Mouse (Mus musculus) CH12.LX (cell line): ENCODE results near the gene Rps11. TPM values are rescaled to one million over a fixed set of nuclear protein-coding genes. Genes with fewer than 3 reads are reported as not detected.
A peak's percentile ranks its signal among the peaks of the same experiment; 100 is the strongest.

Experiments
- DNase-seq: peaks from one replicate; pipeline ENCODE4 v3.0.0-alpha.2; 2013; ENCODE audit errors: extremely low read depth
- H3K27ac ChIP-seq: 2 replicates; pipeline ENCODE4 v1.5.1; 2012; ENCODE audit warnings: low read depth, mild to moderate bottlenecking, control low read depth, moderate library complexity; ENCODE audit not compliant: insufficient read depth
- H3K27me3 ChIP-seq: replicated peaks from 2 replicates; pipeline ENCODE3; 2012; ENCODE audit warnings: inconsistent platforms
- H3K36me3 ChIP-seq, 2 experiments: replicated peaks in 1 of 2; 2 replicates each; pipeline versions ENCODE3 to v1.6.1; 2012; ENCODE audit warnings: inconsistent platforms in 1 of 2, low read length in 1 of 2, mild to moderate bottlenecking in 1 of 2, mixed read lengths in 1 of 2, moderate library complexity in 1 of 2; ENCODE audit not compliant: control insufficient read depth in 1 of 2, insufficient read depth in 1 of 2
- H3K4me1 ChIP-seq, 2 experiments: 2 replicates each; pipeline ENCODE4 v1.6.1; 2012; ENCODE audit warnings: inconsistent platforms in 1 of 2, moderate library complexity in 1 of 2; ENCODE audit not compliant: insufficient read depth in 2 of 2, control insufficient read depth in 1 of 2
- H3K4me2 ChIP-seq: 2 replicates; pipeline ENCODE4 v1.6.1; 2012; ENCODE audit warnings: low read depth, mild to moderate bottlenecking, control low read depth; ENCODE audit not compliant: poor library complexity, insufficient read depth, severe bottlenecking
- H3K4me3 ChIP-seq, 3 experiments: fragments of 150-350 bp in 1 of 3; sonication (generic) in 1 of 3; replicated peaks in 1 of 3; 2 replicates each; pipeline versions ENCODE3 to v1.5.1; 2011 to 2012; ENCODE audit warnings: low read depth in 2 of 3, low read length in 2 of 3, mild to moderate bottlenecking in 2 of 3, moderate library complexity in 2 of 3, control low read depth in 1 of 3, improper control_type of control experiment in 1 of 3, inconsistent platforms in 1 of 3, mixed read lengths in 1 of 3; ENCODE audit not compliant: poor library complexity in 1 of 3
- H3K79me2 ChIP-seq: replicated peaks from 2 replicates; pipeline ENCODE4 v1.6.1; 2012; ENCODE audit warnings: mild to moderate bottlenecking, moderate library complexity; ENCODE audit not compliant: control insufficient read depth, poor library complexity, insufficient read depth, severe bottlenecking; ENCODE audit errors: extremely low read depth
- H3K9ac ChIP-seq: 2 replicates; pipeline ENCODE4 v1.6.1; 2012; ENCODE audit warnings: low read depth, mild to moderate bottlenecking, control low read depth, moderate library complexity; ENCODE audit not compliant: insufficient read depth
- H3K9me3 ChIP-seq: replicated peaks from 2 replicates; pipeline ENCODE3; 2012; ENCODE audit warnings: low read length, inconsistent platforms, mixed read lengths
- BHLHE40 ChIP-seq: IDR thresholded peaks from 2 replicates; pipeline ENCODE4 v1.6.1; 2011; ENCODE audit warnings: mild to moderate bottlenecking, low read depth, low read length, improper control_type of control experiment
- CTCF ChIP-seq, 2 experiments: IDR thresholded peaks in 1 of 2; conservative IDR thresholded peaks in 1 of 2; 2 replicates each; pipeline ENCODE4 v1.5.1; 2011 to 2012; ENCODE audit warnings: low read depth in 2 of 2, low read length in 2 of 2, improper control_type of control experiment in 1 of 2, inconsistent platforms in 1 of 2, mild to moderate bottlenecking in 1 of 2, moderate library complexity in 1 of 2
- E2F4 ChIP-seq: IDR thresholded peaks from 2 replicates; pipeline ENCODE4 v1.6.1; 2011; ENCODE audit warnings: low read depth, low read length, improper control_type of control experiment; ENCODE audit not compliant: insufficient replicate concordance
- ELF1 ChIP-seq: IDR thresholded peaks from 2 replicates; pipeline ENCODE4 v1.6.1; 2014; ENCODE audit warnings: low read depth, mild to moderate bottlenecking, inconsistent platforms, low read length, improper control_type of control experiment
- EP300 ChIP-seq: IDR thresholded peaks from 2 replicates; pipeline ENCODE4 v1.6.1; 2011; ENCODE audit warnings: low read length, improper control_type of control experiment
- ETS1 ChIP-seq: conservative IDR thresholded peaks from 2 replicates; pipeline ENCODE4 v1.6.1; 2012; ENCODE audit warnings: low read depth, mild to moderate bottlenecking, inconsistent platforms, low read length, improper control_type of control experiment, moderate library complexity
- JUND ChIP-seq: conservative IDR thresholded peaks from 2 replicates; pipeline ENCODE4 v1.6.1; 2011; ENCODE audit warnings: low read depth, low read length, improper control_type of control experiment
- KAT2A ChIP-seq: IDR thresholded peaks from 2 replicates; pipeline ENCODE4 v1.6.1; 2012; ENCODE audit warnings: low read length, improper control_type of control experiment, inconsistent platforms; ENCODE audit not compliant: insufficient replicate concordance
- MAX ChIP-seq: IDR thresholded peaks from 2 replicates; pipeline ENCODE4 v1.6.1; 2011; ENCODE audit warnings: low read length, improper control_type of control experiment
- MYC ChIP-seq: IDR thresholded peaks from 2 replicates; pipeline ENCODE4 v1.6.1; 2011; ENCODE audit warnings: low read depth, mild to moderate bottlenecking, improper control_type of control experiment, low read length
- NRF1 ChIP-seq: IDR thresholded peaks from 2 replicates; pipeline ENCODE4 v1.6.1; 2014; ENCODE audit warnings: low read depth, mild to moderate bottlenecking, inconsistent platforms, low read length, improper control_type of control experiment, moderate library complexity
- RAD21 ChIP-seq: IDR thresholded peaks from 2 replicates; pipeline ENCODE4 v1.6.1; 2011; ENCODE audit warnings: low read depth, mild to moderate bottlenecking, low read length, improper control_type of control experiment, moderate library complexity
- TBP ChIP-seq: conservative IDR thresholded peaks from 2 replicates; pipeline ENCODE4 v1.6.1; 2011; ENCODE audit warnings: low read depth, low read length, improper control_type of control experiment
- UBTF ChIP-seq: IDR thresholded peaks from 2 replicates; pipeline ENCODE4 v1.6.1; 2012; ENCODE audit warnings: low read depth, mild to moderate bottlenecking, inconsistent platforms, low read length, improper control_type of control experiment, moderate library complexity
- USF1 ChIP-seq: IDR thresholded peaks from 2 replicates; pipeline ENCODE4 v1.6.1; 2014; ENCODE audit warnings: low read depth, mild to moderate bottlenecking, inconsistent platforms, low read length, improper control_type of control experiment
- ZC3H11A ChIP-seq: IDR thresholded peaks from 2 replicates; pipeline ENCODE4 v1.6.1; 2012; ENCODE audit warnings: low read depth, mild to moderate bottlenecking, inconsistent platforms, low read length, improper control_type of control experiment
- ZKSCAN1 ChIP-seq: IDR thresholded peaks from 2 replicates; pipeline ENCODE4 v1.6.1; 2012; ENCODE audit warnings: low read depth, inconsistent platforms, low read length, improper control_type of control experiment, borderline replicate concordance
- ZMIZ1 ChIP-seq: IDR thresholded peaks from 2 replicates; pipeline ENCODE4 v1.6.1; 2012; ENCODE audit warnings: low read depth, mild to moderate bottlenecking, inconsistent platforms, low read length, improper control_type of control experiment
- dilution Hi-C: fragments of 300-500 bp; cut with MboI; formaldehyde crosslinking; loops from 2 replicates; pipeline ENCODE4 v1.14.3; 2020; ENCODE audit warnings: low sequenced_read_pairs; ENCODE audit not compliant: extremely low pct_unique_long_range_greater_than_20kb, extremely low pct_ligation_motif_present
- in situ Hi-C: fragments of 300-500 bp; cut with MboI; formaldehyde crosslinking; loops from 3 replicates; pipeline ENCODE4 v1.14.3; 2019; ENCODE audit warnings: low sequenced_read_pairs, low pct_ligation_motif_present, low pct_unique_long_range_greater_than_20kb, mixed read lengths
- polyA plus RNA-seq: library from polyadenylated mRNA; unstranded; fragments of >175 nt; gene quantifications from 2 replicates; pipeline ENCODE4 v1.2.1, GENCODE M21; 2012; ENCODE audit warnings: low read depth; ENCODE audit not compliant: insufficient read length
- total RNA-seq, 2 experiments: library from RNA; depleted of rRNA; stranded (reverse); fragments of 300-350 nt in 1 of 2; fragments of >200 nt in 1 of 2; gene quantifications; 2 replicates each; pipeline ENCODE4 v1.2.3; 2012 to 2014

Gene Rps11
- total and polyA plus RNA-seq, 3 experiments, result 898 to 1,839 (median 1,699) TPM

DNA sequence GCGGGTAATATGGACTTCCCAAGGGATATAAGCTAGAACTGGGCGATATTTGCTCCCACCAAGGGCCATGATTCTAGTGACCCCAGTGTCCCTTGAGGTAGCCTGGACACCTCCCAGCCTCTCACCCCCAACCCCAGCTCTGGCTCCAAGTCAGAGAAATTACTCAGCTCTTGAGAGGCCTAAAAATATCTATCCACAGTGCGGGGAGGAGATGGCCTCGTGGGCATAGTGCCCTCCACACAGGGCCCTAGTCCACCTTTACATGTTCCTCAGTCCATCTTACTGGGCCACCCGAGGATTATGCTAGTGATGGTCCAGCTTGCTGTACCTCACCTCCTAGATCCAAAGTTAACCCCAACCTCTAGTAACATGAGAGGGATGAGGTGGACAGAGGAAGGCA, 40.6 kb upstream of the Rps11 start:
- dilution Hi-C loops, result no loop called here

DNA sequence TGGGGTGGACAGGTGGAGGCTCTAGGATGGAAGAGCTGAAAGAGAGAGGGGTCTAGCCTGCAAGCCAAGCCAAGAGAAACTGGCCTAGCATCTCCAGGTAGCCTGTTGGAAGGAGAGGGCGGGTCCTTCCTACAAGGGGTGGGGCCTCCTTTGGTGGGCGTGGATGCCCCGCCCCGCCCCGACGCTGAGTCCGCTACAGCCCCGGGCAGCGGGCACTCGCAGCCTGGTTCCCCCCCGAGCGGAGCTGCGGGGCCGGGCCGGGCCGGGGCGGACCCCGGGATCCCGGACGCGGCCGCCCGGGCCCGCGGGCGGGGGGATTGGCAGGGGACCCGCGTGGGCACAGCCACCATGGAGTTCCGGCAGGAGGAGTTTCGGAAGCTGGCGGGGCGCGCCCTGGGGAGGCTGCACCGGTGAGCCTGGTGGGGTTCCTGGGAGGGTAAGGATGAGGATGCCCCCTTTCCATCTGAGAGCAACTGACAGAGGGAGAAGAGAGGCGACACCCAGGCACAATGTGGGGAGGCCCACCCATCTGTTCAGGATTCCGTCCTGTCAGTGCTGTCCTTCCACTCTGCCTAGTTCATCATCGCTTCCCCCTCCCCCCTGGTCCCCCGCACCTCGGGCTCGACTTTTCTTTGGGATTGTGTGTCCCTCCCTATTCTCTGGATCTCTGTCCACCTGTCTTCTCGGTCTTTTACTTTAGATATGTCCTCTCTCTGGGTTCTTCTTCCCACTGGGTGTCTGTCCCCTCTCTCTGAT, 39.7 kb upstream of the Rps11 start, which contains the start of gene Slc17a7:
Slc17a7 (plus strand) TSS at position 215 of the 756 bp plus-strand sequence.
- peaks cover 60% of the 10 kb centered on the region for H3K27me3 ChIP-seq
- peaks cover 7% of the 10 kb centered on the region for H3K9me3 ChIP-seq
- no peak for TF ChIP-seq ELF1
- no peak for TF ChIP-seq UBTF
- no peak for TF ChIP-seq RAD21
- no peak for TF ChIP-seq TBP
- TF ChIP-seq KAT2A, result no peak
- no peak for TF ChIP-seq EP300
- no peak for TF ChIP-seq ZC3H11A
- TF ChIP-seq MAX, result no peak
- TF ChIP-seq, all 38 proteins: peak for 0
- dilution Hi-C loops, result no loop called here
- Histone ChIP-seq H3K36me3 (peaks cover 0 to 22% of the 10 kb centered on the region in 2 experiments), H3K9ac (no peak within 1 kb of the TSS), H3K79me2 (no peaks in the 10 kb centered on the region), H3K4me2 (peak within 1 kb of the TSS; percentile 47; the same call in 1 of the 2 replicates), H3K4me3 (no peak within 1 kb of the TSS), H3K27ac (no peak within 1 kb of the TSS), H3K4me1 (peaks cover 0 to 11% of the 10 kb centered on the region in 2 experiments; a peak in 3 of 4 replicates)
- in situ Hi-C loops, result loop anchor here (10.0 kb wide), 1 partner anchor 141 kb away; no protein-coding TSS in a partner anchor
- no peak for DNase-seq

More for the DNA sequence above, 40.6 kb upstream of the Rps11 start:
- Histone ChIP-seq H3K79me2 (no peaks in the 10 kb centered on the region), H3K9ac (no peak overlapping the region), H3K4me2 (no peak overlapping the region), H3K4me3 (no peak overlapping the region), H3K36me3 (peaks cover 0 to 12% of the 10 kb centered on the region in 2 experiments), H3K27me3 (peaks cover 63% of the 10 kb centered on the region), H3K4me1 (peaks cover 0 to 11% of the 10 kb centered on the region in 2 experiments; a peak in 3 of 4 replicates), H3K9me3 (peaks cover 16% of the 10 kb centered on the region), H3K27ac (no peak overlapping the region)
- no peak for DNase-seq
- TF ChIP-seq MYC, result no peak
- TF ChIP-seq CTCF (conservative IDR thresholded peaks at IDR 0.05 in 1 of 2, IDR thresholded peaks at IDR 0.05 in 1 of 2; ENCODE audit: low read depth in 2 of 2, low read length in 2 of 2), result no peak
- TF ChIP-seq TBP, result no peak
- no peak for TF ChIP-seq NRF1
- no peak for TF ChIP-seq ZKSCAN1
- no peak for TF ChIP-seq UBTF
- no peak for TF ChIP-seq JUND
- no peak for TF ChIP-seq ELF1
- TF ChIP-seq ZMIZ1, result no peak
- no peak for TF ChIP-seq E2F4
- TF ChIP-seq ETS1, result no peak
- no peak for TF ChIP-seq MAX
- no peak for TF ChIP-seq USF1
- TF ChIP-seq RAD21, result no peak
- TF ChIP-seq BHLHE40, result no peak
- in situ Hi-C loops, result loop anchor here (10.0 kb wide), 1 partner anchor 140 kb away; no protein-coding TSS in a partner anchor
